Mouse (Mus musculus) cerebellum, adult 2 months (tissue): ENCODE results near the gene Herpud1.

ENCODE experiments used
- CTCF ChIP-seq: fragments of 200-500 bp; IDR thresholded peaks from 2 replicates; pipeline ENCODE4 v1.5.1; 2011; ENCODE audit warnings: low read depth, mild to moderate bottlenecking, control low read depth, low read length, moderate library complexity, borderline replicate concordance; ENCODE audit not compliant: insufficient read depth
- POLR2A ChIP-seq: fragments of 200-500 bp; IDR thresholded peaks from 2 replicates; pipeline ENCODE4 v1.6.1; 2011; ENCODE audit warnings: low read length, control low read depth, borderline replicate concordance; ENCODE audit not compliant: insufficient read depth

- TF ChIP-seq CTCF (no peak), POLR2A (no peak)
These were observed 36.0 kb downstream of the Herpud1 start for GRCm38 (mm10) chr8:94422270-94422669.
